Mouse (Mus musculus) ovary, postnatal 14 days (tissue): ENCODE results near the gene Slc44a1.

ENCODE experiments used
- DNase-seq: peaks from one replicate; pipeline ENCODE4 v3.0.0; 2022; ENCODE audit warnings: low spot score

Slc44a1 gene

GRCm38 (mm10) chr4:53469007-53469406 is 28.8 kb downstream of the Slc44a1 start:
- DNase-seq = no peak

- no peak for DNase-seq
These were observed 33.9 kb downstream of the Slc44a1 start for GRCm38 (mm10) chr4:53474109-53474508.

DNA sequence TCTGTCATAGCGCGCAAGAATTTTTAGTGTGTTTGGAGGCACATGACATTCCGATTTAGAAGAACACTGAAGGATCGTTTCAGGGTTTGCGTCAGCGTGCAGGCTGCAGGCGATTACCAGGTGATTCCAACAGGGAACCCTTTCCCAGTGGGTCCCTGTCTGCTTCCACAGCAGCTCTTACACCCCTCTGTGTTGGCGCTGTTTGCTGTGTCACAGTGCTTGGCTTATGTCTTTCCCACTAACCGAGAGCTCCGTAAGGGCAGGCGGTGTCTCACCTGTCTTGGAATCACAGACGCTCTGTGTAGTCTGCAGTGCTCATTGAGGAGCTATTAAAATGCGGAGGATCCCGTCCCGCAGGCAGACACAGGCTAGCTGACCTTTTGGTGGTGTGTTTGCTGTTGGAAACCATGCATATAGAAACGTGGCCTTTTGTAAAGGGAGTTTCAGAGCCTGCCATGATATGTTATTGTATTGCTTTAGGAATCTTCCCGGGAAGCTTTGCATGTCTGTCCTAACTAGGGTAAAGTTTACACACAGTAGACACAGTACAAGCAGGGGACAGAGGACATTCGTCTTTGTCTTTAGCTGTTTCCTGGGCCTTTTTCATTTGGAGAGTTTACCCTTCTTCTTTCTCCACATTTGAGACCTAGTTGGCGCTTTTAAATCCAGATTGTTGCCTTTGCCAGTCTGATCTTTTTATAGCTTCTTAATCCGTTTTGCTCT is 35.2 kb downstream of the Slc44a1 start:
- no peak for DNase-seq

GRCm38 (mm10) chr4:53478644-53479043 is 38.4 kb downstream of the Slc44a1 start:
- DNase-seq = no peak

DNA sequence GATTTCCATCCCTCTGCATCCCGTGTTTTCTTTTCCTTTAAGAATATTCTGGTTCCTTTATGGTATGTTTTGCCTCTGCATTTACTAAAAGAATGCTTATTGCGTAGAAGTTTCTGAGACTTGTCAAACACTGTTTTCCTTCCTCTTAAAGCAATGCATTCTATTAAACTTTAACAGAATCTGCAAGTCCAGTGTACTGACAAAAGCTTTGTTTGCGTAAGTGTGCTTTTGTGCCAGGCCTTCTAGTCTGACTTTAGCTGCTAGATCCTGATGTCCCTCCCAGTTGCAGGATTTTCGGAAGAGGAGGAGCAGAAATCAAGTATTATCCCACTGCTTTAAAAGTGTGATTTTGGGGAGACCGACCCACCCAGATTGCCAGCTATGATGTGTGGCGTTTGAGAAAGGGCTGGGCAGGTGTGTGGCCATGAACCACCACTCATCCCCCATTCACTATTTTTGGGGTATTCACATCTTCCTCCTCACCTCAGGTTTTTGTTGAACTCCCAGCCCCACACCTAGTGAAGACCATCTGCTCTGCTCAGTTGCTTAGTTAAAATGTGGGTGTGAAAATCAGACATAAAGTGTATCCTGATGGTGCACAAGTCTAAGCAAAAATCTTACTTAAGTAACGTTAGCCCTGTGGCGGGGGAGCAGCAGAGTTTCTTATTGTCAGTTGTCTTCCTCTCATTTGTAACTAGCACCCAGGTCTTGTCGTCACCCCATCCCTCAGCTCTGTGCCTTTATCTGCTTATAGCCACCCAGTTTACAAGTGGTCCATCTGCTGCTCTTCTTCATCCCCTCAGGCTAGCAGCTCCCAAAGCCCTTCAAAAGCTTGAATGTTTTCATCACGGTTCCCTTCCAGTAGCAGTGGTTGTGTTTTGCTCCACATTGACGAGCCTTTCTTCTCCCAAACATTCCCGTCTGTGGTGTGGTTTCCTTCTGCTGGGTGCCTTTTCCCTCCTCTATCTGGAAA is 47.3 kb downstream of the Slc44a1 start:
- DNase-seq = no peak

DNA sequence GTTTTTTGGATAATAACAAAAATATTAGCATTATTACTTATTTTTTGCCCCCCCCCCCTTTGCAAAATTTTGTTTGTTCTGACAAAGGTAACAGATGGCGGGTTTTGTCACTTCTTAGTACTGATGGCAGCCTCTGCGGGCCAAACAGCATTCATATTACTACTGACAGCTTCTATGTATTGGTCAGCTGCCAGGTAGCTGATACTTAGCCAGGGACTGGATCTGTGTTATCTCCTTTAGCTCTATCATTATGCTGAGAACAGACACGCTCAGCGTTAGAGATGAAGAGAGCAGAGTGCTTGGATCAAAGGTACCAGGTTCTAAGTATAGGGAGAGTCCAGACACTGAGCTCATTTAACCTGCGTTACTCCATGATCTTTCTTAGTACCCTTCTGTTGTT is 48.6 kb downstream of the Slc44a1 start:
- DNase-seq = no peak

DNA sequence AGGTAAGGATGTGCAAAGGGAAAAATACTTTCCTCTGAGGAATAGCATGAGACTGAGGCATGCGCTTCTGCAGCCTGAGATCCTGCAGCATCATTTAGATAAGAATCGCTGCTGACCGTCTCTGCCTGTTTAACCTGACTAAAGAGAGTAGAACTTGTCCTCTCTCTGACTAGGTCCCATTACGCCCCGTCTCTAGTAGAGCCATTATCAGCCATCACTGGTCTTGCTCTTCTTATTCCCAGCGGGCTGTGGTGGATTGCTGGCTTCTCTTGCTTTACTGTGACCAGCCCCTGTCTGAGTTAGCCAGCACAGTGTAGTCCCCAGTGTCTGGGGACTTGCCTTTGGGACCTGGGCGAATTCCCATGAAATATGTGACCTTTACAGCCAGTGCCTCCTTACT is 50.2 kb downstream of the Slc44a1 start:
- DNase-seq = no peak

- DNase-seq = no peak
These were observed 51.1 kb downstream of the Slc44a1 start for GRCm38 (mm10) chr4:53491269-53491668.

DNA sequence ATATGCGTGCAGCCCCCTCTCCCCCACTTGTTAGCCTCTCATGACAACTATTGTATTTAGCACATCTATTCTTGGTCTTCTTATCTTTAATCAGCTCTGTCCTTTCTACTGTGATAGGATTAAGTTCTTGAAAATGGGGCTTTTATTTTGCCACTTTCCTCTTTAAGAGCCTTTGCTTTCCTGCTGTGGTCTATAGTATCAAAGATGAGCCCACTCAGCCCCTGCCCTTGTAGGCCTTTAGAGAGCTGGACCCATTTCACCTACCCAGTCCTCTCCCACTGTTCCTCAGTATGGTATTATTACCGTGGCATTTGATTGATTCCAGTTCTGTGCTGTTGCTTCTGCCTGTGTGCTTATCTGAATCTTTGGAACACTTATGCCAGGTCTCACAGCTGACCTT is 55.4 kb downstream of the Slc44a1 start:
- no peak for DNase-seq

GRCm38 (mm10) chr4:53502764-53503163 is 62.6 kb downstream of the Slc44a1 start:
- DNase-seq = no peak

DNA sequence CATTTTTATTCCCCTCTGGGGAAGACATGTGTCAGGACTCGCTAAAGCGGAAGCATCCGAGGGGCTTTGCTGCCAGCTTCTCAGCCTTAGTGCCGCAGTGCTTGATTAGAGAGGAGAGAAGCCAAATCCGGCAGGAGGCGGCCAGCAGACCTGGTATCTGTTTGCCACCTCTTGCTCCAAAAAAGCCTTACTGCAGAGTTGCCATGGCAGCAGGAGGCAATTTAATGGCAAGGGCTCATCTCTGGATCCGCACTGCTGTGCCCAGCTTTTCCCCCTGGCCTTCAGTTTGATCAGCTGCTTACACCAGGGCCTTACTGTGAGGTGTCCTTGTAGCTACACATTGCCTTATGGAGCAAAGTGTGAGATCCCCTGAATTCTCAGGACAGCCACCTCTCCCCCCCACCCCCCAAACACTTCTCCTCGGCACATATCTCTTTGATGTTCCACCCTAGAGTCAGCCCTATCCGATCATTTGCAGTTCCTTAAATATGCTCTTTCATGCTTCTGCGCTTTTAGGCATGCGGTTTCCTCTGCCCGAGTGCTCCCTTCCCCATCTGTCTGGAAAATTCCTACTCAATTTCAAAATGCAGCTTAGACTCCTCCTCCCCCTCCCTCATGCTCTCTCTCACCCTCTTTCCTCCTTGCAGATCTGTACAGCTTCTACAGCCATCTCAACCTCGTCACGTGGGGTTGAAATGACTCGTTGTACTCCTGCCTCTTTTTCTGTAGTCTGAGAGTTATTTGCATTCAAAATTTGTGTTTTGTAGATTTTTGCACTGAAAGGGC is 72.1 kb downstream of the Slc44a1 start:
- DNase-seq = no peak

DNA sequence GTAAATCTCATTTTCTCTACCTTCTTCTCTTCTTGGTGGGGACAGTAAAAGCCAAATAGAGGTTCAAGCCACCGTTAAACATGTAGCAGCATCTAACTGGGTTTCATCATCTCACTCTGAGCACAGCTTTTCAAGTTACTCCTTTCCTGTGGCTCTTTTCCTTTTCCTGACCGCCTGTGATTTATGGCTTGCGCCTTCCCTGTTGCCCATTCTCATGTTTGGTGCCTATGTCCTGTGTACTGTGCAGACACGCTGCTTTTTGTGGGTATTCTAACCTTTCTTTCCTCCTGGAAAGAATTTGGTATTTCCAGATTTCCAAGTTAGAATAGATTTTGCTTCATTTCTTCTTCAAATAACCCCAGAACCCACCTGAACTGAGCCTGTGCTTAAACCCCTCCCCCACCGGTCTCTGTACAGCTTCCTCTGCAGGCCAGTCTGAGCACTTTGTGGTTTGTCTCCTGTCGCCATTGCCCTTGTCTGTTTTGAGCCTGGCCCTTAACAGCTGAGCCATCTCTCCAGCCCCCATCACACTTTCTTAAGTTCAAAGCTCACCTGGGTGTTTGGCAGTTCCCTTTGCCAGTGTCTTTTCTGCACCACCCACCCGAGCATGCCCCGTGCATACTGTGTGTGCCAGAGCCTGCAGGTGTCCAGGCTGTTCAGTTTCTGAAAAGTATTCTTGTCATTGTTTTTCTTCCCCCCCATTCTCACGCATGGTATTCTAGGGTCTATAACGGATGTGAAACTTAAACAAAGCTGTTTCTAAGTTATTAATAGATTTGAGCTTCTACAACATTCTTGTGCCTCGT is 73.3 kb downstream of the Slc44a1 start:
- no peak for DNase-seq

DNA sequence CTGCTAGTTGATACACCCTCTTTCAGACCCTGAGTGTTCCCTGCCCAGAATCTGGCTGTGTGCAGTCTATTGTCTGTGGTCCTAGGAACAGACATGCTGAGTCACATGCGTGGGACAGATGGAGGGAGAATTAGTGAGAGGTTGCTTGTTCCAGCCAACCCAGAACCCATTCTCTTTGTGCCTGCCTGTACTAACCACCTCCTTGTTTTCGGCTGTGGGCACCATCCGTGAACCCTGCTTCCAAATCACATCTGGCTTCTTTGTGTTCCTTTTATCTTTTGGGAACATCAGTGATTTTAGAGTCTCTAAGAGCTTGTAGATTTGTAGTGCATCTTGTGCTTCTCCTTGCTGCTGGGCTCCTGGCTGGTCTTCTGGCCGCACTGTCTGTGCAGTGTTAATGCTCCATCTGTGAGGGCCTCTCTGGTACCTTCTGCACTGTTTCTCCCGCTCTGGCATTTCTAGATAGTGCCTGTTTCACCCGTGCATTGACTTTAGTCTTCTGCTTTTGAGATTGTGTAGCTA is 75.9 kb downstream of the Slc44a1 start:
- DNase-seq = no peak

- DNase-seq = no peak
These were observed 79.2 kb downstream of the Slc44a1 start for GRCm38 (mm10) chr4:53519429-53519828.

GRCm38 (mm10) chr4:53521028-53521427 is 80.8 kb downstream of the Slc44a1 start:
- no peak for DNase-seq

GRCm38 (mm10) chr4:53522655-53523054 is 82.4 kb downstream of the Slc44a1 start:
- DNase-seq = no peak

GRCm38 (mm10) chr4:53525503-53525902 is 85.3 kb downstream of the Slc44a1 start:
- no peak for DNase-seq

- no peak for DNase-seq
These were observed 85.8 kb downstream of the Slc44a1 start for GRCm38 (mm10) chr4:53525994-53526393.

DNA sequence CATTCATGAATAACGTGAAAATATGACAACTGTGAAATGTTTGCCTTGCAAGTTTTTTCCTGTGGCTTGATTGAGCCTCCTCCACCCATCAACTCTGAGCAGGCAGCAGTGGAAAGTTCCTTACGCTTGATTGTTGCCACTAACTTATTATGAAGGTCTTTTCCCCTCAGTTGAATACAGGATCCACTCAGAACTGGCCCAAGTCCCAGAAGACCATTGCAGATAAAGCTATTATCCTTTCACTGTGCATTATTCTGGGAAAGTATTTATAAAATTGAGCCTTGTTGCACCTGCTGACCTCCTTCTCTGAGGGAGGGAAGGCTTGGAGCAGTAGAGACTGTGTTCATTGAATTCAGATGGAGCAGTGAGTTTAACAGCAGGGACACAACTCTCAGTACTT is 86.2 kb downstream of the Slc44a1 start:
- DNase-seq = no peak

GRCm38 (mm10) chr4:53535795-53536194 is 95.6 kb downstream of the Slc44a1 start:
- DNase-seq = no peak

DNA sequence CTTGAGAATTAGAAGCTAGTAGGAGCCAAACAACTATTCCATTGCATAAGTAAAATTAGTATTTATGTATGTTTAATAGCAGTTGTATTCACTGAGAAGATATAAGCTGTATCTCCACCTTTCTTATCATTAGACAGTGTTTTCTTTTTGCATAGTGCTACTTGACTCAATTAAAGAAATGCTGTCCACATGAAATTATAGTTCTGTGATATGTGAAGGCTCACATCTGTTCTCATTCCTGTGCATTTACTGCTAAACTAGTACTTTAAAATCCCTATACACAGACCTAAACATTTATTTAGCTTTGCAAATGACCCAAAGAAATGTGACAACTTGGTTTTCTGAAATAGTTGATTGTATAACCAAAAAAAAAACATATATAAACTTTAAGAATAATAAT is 96.9 kb downstream of the Slc44a1 start:
- DNase-seq = no peak
